Mouse (Mus musculus) myocyte (in vitro differentiated cells): ENCODE data around the gene Ctse.

Experiments
- CEBPB ChIP-seq: IDR thresholded peaks from 2 replicates; pipeline ENCODE4 v1.6.1; 2011; ENCODE audit warnings: mild to moderate bottlenecking, moderate library complexity; ENCODE audit not compliant: poor library complexity, insufficient read depth, severe bottlenecking
- POLR2A ChIP-seq: IDR thresholded peaks from one replicate; pipeline ENCODE4 v1.6.1; 2011; ENCODE audit warnings: low read depth, mild to moderate bottlenecking, control low read depth, moderate library complexity; ENCODE audit not compliant: insufficient read length
- REST ChIP-seq: IDR thresholded peaks from one replicate; pipeline ENCODE4 v1.6.1; 2011; ENCODE audit warnings: mild to moderate bottlenecking, control low read depth, moderate library complexity; ENCODE audit not compliant: insufficient read depth, insufficient read length
- TCF12 ChIP-seq: IDR thresholded peaks from one replicate; pipeline ENCODE4 v1.6.1; 2011; ENCODE audit warnings: mild to moderate bottlenecking, control low read depth; ENCODE audit not compliant: poor library complexity, insufficient read depth, severe bottlenecking

GRCm38 (mm10) chr1:131723549-131723948 is 85.4 kb downstream of the Ctse start:
- TF ChIP-seq TCF12 = no peak
- TF ChIP-seq POLR2A = no peak
- TF ChIP-seq CEBPB = no peak
- TF ChIP-seq REST = no peak
